Mouse (Mus musculus) thymus, postnatal 10 days (tissue): ENCODE measurements around the gene Card19.
A peak's percentile ranks its signal among the peaks of the same experiment; 100 is the strongest.

Experiments
- DNase-seq, 2 experiments: peaks; one replicate each; pipeline ENCODE4 v3.0.0; 2021; ENCODE audit warnings: low spot score in 2 of 2

Gene Card19

DNA sequence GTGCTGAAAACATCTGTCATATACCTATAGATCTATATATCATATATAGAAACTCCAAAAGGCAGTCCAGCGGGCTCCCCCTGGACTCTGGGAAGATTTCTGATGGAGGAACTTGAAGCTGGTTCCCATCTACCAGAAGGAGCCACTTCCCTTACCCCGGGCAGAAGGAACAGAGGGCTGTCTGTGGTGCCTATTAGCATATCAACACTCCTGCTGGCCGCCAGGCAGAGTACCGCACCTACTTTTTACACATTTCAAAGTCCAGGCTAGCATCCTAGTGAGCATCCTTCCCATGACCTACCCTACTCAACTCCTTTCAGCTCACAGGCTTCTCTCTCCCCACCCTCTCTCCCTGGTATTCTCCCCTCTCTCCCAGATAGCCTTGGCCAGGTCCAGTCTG is 9.8 kb upstream of the Card19 start:
- DNase-seq = no peak

DNA sequence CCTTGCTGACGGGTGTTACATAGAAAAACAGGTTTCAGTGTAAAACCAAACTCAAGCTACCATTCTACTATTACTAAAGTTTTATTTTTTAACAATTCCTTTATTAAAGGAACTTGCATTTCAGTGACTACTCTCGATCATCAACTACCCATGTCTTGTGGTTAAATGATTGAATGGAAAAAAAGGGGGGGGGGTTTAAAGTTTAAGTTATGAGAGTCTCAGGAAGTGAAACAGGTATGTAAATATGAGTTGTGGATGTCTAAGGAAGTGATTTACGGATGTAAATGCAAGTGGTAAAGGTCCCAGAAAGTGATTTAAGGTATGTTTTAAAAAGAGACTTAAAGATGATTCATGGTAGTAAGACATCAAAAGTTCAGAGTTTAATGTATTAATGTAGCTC is 9.3 kb upstream of the Card19 start:
- no peak for DNase-seq

DNA sequence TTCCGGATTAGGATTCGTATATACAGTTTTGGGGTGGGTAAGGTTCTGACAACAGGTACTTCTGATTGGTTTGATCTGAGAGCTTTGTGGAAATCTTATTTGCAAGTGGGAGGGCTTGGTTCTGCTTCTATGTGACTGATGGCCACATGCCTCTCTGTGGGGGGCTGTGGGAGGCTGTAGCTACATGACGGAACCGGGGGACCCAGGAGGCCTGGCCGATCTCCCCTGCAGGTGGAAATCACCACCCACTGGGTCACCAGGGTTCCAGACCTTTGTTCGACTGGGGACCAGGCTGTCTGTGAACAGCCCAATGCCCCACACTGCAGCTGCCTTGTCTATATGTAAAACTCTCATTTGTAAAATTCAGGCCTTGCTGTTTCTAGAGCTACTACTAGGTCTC is 8.9 kb upstream of the Card19 start:
- no peak for DNase-seq

DNA sequence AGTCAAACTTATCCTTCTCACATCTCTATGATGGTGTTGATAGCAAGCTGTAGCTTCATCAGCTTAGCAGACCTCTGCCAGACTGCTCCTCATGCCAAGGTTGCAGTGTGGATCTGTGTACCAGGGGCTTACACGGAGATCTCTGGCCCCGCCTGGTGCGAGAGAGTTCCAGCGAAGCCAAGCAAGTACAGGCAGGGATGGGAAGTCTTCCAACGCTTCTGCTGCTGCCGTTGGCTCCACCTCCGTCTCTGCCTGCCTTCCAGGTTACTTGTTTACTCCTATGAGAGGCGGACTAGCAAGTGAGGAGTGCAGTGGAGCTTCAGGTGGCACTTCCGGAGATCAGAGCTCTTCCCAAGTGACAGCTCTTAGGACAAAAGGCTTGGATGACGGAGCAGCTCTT is 8.5 kb upstream of the Card19 start:
- DNase-seq = no peak

DNA sequence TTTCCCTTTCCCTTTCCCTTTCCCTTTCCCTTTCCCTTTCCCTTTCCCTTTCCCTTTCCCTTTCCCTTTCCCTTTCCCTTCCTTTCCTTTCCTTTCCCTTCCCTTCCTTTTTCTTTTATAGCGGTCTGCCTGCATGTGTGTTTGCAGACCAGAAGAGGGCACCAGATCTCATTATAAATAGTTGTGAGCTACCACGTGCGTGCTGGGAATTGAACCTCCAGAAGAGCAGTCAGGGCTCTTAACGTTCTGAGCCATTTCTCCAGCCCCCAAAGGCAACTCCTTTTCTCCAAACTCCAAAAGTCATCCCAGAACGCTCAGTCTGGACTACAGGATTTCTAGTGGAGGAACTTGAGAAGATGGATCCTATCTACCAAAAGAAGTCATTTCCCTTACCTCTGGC is 5.1 kb upstream of the Card19 start:
- no peak for DNase-seq

DNA sequence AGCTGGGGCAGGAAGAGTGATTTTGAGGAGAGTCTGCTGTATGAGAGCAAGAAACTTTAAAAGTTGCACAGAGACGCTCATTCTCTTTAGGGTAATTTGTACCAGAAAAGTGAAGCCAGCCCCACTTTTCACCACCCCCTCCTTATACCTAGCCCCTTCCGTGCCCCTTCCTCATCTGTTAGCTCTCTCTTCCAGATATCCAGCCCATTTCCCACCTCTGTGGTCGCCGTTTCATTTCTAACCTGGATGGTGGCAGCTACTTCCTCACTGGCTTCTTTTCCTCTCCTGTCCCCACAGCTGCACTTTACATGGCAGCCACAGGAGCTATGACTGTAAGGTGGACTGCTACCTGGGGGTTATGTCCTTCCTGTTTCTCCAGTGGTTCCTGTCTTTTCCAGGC is 3.5 kb upstream of the Card19 start:
- DNase-seq = no peak

DNA sequence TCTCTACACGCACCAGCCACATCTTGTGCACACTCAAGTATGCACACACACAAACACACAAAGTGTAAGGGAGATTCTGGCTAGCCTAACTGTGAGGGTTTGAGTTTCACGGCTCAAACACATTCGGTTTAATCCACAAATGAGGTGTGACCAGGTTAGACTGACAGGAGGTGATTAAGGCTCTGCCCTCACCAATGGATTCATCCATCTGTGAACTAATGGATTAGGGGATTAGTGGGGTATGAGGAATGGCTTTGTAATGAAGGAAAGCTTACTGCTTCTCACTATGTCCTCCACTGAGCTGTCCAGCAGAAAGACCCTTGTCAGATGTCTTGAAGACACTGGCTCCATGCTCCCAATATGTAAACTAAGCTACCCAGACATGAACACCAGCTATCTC is 2.8 kb upstream of the Card19 start:
- no peak for DNase-seq

DNA sequence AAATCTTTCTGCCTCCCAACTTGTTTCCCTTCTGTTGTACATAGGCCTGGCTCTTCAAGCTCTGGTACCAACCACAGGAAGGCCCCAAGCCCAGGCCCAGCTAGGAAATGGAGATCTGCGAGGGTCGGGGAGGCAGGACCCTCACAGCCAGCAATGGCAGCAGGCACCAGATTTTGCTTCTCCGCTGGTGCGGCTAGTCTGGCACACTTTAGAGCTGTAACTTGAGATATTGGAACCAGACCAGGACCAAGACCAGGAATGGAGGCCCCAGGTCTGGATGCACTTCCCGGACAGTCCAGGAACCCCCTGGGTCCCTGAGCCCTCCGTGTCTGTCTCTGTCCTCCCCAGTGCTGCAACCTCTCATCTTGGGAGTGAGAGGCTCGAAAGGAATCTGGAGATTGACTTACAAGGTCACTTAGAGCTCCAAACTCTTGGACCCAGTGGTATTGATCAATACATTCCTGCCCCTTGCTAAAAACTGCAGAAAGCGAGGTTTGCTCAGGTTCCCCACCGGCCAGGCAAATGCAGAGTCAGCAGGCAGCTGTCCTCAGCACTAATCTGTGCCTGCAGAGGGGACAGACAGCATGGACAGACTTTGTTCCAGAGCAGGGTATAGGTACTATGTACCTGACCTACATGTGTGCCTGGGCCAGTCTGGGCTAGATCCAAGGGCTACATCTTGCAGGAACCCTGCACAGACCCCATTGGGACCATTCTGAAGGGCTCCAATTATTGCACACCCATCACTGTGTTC is 1.1 kb upstream of the Card19 start:
- DNase-seq = no peak

DNA sequence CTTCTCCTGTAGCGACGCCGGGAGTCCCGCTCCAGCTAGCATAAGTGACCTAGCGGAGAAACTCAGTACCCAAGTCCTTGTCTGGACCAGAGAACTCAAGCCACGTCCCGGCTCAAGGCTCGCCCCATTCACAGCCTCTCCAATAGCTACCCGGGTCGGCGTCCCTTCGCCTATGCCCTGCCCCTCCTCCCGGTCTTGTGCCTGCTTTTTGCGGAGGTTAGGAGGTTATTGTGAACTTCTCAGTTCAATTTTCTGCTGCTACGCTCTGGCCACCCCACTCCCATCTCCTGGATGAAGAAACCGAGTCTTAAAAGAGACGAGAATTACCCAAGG is 349 bp upstream of the Card19 start:
- no peak for DNase-seq

DNA sequence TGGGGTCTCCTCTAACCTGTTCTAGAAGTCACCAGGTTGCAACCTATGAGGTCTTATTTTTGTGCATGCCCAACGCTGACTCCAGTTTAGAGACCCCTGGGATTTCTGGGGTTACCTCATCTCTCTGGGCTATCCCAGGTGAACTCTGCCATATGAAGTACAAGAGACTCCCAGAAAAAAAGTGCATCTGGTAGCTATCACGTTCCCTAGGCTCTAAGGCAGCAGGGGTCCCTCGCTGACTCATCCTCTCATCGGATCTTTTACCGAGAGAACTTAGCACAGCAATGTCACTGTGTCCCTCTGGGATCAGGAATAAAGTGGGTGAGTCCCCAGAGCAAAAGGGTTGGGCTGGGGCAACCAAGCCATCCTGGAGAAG is 721 bp downstream of the Card19 start:
- DNase-seq = no peak

DNA sequence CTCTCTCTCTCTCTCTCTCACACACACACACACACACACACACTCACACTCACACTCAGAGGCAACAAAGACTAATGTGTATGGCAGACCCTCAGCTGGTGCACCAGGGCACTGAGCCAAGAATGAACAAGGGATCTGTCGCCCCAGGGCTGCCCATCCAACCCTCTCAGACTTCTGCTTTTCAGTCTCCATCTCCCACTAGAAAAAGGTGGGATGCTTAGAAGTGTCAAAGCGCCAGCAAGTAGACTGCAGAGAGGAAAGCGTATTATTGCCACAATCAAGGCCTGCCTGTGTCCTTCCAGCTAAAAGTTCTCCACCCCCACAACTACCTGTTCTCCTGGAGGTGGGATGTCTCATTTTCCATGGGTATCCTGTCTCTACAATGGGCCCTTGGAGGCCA is 1.4 kb downstream of the Card19 start:
- DNase-seq = no peak

DNA sequence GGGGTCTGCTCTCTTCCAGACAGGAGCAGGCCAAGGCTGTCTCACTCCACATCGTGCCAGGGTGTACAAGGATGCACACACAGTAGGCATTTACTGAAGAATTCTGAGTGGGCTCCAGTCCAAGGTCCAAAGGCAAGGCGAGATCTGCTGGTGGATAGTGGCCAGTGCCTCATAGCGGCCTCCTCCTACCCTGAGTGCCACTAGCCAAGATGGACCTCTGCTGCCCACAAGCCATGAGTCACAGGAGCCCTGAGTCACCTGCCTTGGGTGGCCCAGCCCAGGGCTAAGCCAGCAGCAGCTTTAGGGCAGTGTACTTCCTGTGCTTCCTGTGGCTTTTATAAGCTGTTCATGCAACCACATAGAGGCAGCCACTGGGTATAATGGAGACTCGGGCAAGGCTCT is 2.3 kb downstream of the Card19 start:
- DNase-seq = no peak

DNA sequence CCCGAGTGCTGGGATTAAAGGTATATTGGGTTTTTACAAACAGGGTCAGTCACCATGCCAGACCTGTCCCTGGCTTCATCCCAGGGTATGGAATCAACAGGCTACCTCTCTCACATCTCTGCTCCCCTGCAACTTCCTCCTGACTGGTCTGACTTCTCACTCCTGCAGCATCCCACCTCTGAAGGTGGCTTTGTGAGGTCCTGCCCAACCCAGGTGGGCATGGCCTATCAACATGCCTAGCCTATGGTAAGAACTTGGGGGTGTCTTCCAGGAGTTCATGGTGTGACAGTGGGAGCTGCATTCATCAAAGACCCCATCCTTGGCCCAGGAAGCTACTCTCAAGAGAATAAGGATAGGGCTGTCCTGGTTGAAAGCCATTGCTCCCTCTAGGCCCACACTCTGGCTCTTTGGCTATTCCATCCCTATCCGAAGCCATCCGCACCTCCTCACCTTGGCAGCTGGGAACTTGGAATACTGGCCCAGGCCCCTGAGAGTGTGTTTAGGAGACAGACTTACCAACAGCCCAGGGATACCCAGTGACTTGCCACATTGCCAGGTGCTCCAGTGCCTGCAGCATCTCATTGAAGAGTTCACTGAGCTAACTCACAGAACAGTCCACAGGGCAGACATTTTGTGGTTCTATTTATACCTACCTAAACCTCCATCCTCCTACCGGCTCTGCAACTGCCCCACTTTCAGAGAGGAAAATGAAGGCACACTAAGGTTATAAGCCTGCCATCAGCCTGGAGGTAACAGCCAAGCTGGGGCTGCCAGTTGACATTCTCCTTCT is 2.9 kb downstream of the Card19 start:
- DNase-seq = no peak

DNA sequence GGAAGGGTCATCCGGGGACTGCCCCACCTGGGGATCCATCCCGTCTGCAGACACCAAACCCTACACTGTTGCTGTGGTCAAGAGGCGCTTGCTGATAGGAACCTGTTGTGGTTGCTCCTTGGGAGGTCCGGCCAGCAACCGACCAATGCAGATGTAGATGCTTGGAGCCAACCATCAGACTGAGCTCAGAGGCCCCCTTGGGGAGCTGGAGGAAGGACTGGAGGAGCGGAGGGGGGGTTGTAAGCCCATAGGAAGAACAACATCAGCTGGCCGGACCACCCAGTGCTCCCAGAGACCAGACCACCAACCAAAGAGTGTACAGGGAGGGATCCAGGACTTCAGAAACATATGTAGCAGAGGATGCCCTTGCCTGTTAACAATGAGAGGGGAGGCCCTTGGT is 6.5 kb downstream of the Card19 start:
- DNase-seq = no peak

DNA sequence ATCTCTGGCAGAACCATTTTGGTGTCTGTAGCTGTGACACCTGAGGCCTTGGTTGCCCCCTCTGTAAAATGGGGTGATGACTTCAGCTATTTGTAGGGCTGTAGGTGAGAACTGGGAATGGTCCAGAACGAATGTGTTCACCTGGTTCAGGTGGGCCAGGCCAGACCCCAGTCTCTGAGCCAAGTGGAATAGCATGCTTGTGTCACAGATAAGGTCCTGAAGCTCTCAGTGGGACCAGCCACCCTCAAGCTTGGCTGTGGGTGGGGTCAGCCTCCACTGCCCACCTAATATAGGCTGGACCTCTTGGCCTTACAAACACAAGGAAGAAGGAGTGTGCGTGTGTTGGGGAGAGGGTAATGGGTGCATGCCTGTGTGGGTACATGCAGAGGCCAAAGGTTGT is 9.5 kb downstream of the Card19 start:
- no peak for DNase-seq

DNA sequence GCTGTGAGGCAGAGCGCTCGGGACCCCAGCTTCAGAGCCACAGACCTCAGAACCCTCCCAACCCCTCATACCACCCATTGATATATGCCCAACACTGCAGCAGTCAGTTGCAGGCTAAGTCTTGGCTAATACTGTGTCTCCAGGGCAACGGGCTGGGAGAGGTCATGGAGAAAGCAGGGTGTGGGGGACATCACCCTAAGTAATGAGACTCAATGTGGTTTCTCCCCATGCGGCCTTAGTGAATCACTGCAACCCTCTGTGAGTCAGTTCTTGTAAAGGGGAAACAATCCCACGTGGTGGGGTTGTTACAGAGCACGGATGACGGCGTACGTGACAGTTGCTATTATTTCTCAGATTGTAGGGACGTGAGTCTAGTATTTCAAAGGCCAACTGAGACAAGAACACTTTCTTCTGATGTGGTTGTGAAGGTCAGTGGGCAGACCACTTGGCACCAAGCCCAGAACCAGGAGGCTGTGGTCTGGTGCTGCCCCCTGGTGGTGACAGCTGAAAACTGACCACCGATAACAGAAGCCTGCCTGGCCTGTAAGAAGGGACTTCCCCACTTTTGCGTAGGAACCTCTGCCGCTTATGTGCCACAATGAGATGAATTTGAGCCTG is 10.3 kb downstream of the Card19 start:
- DNase-seq = peak; percentile 34 to 68

DNA sequence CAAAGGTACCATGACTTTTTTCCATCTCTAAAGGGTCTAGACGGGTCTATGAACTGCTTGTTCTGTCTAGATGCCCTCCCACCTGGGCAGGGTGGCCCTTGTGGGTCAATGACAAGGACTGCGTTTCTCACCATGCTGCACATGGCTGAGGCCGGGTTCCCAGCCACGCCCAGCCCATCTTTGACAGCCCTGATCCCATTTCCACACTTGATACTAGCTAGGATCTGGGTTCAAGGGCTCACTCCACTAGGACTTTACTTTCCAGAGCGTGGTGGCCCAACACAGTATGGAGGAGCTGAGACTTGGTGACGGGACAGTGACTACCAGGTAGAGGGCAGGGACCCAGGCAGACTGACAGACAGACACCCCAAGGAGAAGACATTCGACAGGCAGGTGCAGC is 13.3 kb downstream of the Card19 start:
- no peak for DNase-seq

DNA sequence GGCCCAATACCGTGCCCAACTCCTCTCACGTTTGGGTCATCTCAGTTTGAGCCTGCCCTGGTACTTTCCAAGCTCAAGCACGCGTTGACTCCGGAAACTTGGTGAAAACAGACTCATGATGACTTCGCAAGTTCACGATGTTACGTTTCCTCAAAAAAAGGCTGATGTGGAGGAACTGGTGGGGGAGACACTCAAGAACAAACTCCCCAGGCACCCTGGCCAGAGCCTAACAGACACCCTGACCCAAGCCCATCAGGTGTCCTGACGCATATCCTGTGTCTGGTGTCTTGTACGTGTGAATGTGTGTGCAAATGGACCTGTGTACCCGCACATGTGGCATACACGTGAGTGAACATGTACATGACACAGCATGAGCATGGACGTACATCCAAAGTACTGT is 15.1 kb downstream of the Card19 start:
- no peak for DNase-seq

DNA sequence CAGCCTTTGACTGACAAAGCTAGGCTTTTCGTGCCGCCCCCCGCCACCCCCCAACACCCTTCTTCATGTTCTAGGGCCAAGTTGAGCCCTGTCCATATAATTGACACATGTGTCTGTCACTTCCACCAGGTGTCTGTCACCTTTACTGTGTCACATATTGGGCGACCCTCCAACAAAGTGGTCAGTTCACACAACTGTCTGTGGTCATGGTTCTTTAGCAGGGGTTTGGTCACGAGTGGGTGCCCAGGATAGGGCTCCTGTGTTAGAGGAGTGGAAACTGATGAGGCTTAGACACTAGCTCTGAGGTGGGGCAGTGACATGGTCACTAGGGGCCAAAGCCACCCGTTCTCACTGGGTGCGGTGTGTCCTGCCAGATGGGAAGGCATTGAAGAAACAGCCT is 15.9 kb downstream of the Card19 start:
- no peak for DNase-seq

DNA sequence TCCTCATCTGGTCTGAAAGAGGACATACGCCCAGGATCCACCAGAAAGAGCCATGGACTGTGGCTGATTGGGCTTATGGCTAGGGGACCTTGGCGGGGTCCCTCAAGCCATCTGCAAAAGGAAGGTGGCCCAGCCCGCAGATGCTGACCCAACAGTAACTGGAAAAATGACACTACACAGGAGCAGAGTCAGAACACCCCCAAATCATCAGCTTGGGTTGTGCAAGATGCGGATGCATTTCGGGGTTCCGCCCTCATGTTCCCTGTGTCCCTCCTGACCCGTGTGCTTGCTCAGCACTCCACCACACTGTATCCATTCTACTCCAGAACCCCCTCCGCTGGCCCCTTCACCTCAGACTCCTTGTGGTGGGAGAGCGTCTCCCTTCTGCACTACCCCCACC is 17.1 kb downstream of the Card19 start:
- DNase-seq = no peak

DNA sequence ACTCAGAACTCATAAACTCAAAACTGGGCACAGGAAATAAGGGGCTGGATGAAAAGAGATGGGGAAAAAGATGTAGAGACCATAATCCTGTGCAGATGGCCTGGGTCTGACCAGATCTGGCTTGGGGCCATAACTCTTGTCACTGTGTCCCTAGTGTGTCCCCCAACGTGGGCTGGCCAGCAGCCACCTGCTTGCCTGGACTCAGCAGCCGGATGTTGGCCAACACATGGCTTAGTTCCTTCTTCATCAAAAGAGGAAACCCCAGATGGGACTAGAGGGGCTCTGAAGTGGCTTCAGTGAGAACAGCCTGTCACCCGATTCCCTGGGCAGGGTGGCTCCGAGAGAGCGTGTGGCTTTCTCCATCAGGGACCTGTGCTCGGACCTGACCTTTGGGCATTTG is 19.1 kb downstream of the Card19 start:
- no peak for DNase-seq

DNA sequence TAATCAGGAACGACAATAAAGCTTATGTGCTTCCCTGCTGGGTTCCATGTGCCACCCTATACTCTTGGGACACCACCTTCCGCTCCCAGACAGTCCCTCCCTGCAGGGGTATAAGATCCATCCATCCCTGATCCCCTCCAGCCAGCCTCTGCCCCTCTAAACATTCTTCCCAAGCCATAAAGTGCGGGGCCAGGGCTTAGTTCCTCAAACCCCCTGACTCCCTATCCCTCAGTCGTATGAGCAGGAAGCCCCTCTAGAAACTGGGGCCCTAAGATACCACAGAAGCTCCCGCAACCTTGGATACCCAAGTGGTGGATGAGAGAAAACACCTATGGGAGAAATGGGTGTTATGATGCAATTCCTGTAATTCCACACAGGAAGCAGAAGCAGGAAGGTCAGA is 19.6 kb downstream of the Card19 start:
- DNase-seq = no peak

DNA sequence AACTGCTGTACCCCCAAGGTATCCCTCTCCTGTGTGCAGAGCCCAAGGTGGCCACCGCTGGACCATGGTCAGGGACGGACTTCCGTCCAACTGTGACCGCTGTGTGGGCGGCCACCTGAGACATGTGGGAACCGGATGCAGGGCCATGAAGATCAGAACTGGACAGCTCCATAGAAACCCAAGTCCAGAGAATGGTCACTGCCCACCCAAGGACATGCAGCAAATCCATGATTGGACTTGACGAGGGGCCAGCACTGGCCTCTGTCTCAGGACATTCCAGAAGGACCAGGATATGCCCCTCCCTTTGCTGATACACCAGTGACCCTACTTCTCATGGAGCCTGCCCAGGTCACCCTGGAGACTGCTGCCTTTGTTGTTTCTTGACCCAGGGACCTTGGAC is 20.2 kb downstream of the Card19 start:
- no peak for DNase-seq
